Mouse (Mus musculus): ENCODE results near the gene Ap1m2.
"Not testable (repeated sequence)": the region's sequence is repeated elsewhere in the genome, so short reads cannot be mapped to it uniquely, and the experiment has no call there.

The Ap1m2 gene

DNA sequence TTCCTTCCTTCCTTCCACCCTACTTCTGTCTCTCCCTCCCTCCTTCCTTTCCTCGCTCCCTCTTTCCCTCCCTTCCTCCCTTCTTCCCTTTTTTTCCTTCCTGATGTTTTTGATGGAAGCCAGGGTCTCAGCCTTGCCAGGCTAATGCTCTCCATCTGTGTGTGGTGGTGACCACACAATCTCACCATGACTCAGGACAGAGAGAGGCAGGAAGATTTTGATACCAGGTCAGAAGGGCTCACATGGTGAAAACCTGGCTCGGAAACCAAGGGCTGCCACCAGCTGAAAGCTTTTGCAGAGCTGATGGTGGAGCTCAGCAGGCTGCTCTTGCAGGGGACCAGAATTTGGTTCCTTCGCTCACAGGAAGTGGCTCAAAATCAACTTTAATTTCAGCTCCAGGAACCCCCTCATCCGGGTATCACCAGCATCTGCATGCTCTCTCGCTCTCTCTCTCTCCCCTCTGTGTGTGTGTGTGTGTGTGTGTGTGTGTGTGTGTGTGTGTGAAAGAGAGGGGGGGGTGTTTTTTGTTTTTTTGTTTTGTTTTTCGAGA, 51.6 kb downstream of the Ap1m2 start:
- no peak for DNase-seq (ENCODE audit: low spot score in 2 of 2)

DNA sequence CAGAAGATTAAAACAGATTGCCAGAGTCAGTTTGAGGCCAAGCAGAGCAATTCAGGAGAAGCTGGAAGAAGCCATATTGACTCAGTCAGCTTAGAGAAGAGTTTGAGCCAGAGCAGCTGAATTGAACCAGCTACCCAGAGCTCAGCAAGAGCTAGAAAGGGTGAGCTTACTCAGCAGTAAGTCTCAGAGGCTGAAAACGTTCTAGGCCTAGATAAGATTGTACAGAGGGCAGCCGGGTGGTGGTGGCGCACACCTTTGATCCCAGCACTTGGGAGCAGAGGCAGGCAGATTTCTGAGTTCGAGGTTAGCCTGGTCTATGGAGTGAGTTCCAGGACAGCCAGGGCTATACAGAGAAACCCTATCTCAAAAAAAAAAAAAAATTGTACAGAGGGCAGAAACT, 55.8 kb downstream of the Ap1m2 start:
- DNase-seq (ENCODE audit: low spot score in 2 of 2), result not testable (repeated sequence)

DNA sequence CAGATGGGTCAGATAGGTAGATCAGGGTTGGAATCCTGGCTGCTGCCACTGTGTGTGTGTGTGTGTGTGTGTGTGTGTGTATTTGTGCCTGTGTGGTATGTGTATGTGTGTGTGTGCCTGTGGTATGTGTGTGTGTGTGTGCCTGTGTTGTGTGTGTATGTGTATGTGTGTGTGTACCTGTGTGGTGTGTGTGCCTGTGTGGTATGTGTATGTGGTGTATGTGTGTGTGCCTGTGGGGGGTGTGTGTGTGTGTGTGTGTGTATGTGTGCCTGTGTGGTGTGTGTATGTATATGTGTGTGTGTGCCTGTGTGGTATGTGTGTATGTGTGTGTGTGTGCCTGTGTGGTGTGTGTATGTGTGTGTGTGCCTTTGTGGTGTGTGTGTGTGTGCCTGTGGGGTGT, 57.4 kb downstream of the Ap1m2 start:
- DNase-seq (ENCODE audit: low spot score in 2 of 2), result no peak

DNA sequence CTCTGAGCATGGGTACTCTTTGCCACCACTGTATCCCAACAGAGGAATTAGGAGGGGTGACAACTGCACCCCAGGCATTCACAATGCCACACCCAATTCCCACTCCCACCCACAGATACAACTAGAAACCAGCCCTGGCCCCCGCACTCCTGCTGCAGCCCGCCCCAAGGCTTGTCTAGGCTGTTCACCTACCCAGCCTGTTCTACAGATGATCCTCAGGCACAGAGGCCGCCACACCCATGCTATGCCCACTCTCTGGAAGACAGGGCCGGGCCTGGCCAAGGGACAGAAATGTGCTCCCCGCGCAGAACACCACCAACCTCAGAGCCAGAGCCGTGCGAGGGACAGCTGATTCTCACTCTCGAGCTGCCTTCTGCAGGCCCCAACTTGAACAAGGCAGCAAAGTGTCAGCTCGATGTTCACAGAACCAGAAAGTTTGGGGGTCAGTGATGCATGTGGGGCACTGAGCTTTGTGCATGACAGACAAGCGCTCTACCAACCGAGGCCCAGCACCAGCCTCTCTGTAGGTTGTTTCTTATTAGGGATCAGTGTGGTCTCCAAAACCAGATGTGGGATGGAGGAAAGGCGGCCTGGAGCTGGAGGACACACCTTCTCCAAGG, 60.9 kb downstream of the Ap1m2 start:
- DNase-seq (ENCODE audit: low spot score in 2 of 2), result peak in 1 of 2 experiments; percentile 34

DNA sequence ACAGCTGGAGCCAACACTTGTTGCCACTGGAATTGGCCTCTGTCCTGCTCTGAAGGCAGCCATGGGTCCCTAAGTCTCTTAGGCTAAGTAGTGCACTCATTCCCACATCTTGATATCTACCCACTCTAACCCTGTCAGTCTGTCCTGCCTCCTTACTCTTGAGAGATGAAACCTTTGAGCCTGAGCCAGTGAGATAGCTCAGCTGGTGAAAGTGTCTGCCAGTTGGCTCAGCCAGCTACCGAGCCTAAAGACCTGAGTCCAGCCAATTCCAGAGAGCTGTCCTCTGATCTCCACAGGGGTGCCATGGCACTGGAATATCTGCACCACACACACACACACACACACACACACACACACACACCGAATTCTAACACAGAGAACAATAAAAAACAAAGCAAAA, 61.6 kb downstream of the Ap1m2 start:
- no peak for DNase-seq (ENCODE audit: low spot score in 2 of 2)

- DNase-seq (ENCODE audit: low spot score in 2 of 2), result no peak
Observed at GRCm38 (mm10) chr9:21249629-21250508, 62.3 kb downstream of the Ap1m2 start.

- peak; percentile 34 to 41 for DNase-seq (ENCODE audit: low spot score in 2 of 2)
Observed at GRCm38 (mm10) chr9:21248326-21248725, 63.8 kb downstream of the Ap1m2 start, which contains the start of gene S1pr5. S1pr5 (minus strand) TSS chr9:21248443.

DNA sequence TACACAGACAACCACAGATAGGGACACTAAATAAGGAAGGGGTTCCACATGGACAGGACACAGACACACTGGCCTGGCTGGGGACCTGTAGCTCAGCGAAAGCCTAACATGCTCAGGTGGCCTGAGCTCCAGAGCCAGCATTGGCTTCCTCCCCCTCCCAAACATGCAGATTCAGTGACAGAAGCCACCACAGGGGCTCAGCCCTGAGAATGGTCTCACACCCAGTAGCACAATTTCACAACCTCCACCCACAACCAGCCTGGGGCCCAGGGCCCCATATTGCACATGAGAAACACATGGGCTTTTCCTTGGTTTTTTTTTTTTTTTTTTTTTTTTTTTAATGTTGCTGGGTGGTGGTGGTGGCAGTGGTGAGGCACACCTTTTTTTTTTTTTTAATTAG, 65.8 kb downstream of the Ap1m2 start:
- DNase-seq (ENCODE audit: low spot score in 2 of 2), result no peak

- DNase-seq (ENCODE audit: low spot score in 2 of 2), result no peak
Observed at GRCm38 (mm10) chr9:21245113-21245487, 67.0 kb downstream of the Ap1m2 start.

DNA sequence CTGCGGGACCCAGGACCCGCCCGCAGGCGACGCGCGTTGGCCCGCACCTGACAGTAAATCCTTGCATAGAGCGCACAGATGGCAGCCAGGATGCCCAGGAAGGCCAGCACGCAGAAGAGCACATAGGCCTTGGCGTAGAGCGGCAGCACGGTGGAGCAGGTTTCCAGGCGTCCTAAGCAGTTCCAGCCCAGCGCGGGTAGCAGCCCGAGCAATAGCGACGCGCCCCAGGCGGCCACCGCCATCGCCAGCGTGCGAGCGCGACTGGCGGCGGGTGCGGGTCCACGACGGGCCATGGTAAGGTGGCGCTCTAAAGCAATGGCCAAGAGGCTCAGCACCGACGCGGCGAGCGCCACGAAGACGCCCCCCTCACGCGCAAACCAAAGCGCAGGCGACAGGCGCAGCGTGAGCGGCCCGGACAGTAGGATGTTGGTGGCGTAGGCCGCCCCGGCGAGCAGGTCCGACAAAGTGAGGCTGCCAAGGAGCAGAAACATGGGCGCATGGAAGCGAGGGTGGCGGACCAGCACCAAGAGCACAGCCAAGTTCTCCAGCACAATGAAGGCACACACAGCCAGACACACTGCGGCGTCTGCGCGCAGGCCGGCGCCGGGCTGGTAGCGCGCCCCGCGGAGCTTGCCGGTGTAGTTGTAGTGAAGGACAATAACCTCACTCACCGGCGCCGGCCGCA, 67.6 kb downstream of the Ap1m2 start:
- DNase-seq (ENCODE audit: low spot score in 2 of 2), result peak in 1 of 2 experiments; percentile 44
